Mouse (Mus musculus): ENCODE measurements around the gene Brd2. TPM values are rescaled to one million over a fixed set of nuclear protein-coding genes. Genes with fewer than 3 reads are reported as not detected.

The Brd2 gene
- polyA plus RNA-seq, 1 experiment from 2014 or later, result 144 TPM

DNA sequence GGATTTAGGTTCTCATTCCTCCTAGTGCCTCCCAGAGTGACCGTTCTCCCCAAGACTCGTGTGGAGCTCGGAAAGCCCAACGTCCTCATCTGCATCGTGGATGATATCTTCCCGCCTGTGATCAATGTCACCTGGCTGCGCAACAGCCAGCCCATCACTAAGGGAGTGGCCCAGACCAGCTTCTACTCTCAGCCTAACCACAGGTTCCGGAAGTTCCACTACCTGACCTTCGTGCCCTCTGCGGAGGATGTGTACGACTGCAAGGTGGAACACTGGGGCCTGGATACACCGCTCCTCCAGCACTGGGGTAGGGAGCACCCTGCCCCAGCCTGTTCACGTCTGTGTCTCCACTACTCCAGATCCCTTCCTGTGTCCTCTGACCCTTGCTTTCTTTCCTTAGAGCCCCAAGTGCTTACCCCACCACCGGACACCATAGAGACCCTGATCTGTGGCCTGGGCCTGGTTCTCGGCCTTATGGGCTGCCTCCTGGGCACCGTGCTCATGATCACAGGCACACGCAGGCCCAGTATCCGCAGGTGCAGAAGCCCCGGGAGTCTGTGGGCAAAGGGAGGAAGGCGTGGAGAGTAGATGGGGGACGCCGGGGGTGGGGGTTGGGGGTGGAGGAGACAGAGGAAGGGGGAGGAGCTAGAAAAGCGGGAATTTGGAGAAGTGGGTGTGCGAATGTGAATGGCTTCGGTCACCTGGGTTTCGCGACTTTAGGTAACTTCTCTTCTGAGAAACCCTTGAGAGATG lies 28.0 kb downstream of the Brd2 start:
- no peak overlapping the region for H3K9ac ChIP-seq (replicated peaks)
- no peak overlapping the region for H3K27ac ChIP-seq (replicated peaks)
- no peak overlapping the region for H3K4me3 ChIP-seq
- 91% methylated on average over 27 of the region's 27 CpGs for WGBS
- peaks cover 7% of the 10 kb centered on the region for H3K4me1 ChIP-seq
- no peak for ATAC-seq (ENCODE audit: low FRiP score, low read depth)
- no peak overlapping the region for H3K4me2 ChIP-seq (replicated peaks)
- no peaks in the 10 kb centered on the region for H3K36me3 ChIP-seq
- no peaks in the 10 kb centered on the region for H3K9me3 ChIP-seq
- no peaks in the 10 kb centered on the region for H3K27me3 ChIP-seq

DNA sequence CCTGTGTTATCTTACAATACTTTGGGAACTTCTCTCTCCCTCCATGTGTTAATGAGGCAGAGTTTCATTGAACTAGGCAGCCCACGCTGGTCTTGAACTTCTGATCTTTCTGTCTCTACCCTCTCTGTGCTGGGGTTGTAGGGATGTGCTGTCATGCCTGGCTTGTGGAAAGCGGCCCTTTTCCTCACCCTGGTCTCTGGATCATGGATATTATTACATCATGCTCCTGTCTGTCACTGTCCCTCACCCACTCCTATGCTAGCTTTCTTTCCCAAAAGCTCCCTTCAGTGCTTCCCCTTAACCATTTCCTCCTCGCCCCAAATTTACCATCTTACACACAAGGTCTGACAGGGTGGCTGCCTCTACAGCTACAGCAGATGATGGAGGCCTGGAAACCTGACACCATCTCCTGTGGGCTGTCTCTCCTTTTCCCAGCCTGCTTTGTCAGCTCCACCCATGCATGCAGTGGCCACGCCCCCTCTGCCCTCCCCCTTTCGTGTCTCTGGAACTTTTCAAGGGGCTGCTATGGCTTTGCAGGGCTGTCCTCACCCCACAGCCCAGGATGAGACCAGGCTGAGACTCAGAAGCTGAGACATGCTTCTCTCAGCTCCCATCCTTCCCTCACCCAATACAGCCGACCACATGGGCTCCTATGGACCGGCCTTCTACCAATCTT lies 29.1 kb downstream of the Brd2 start:
- H3K27me3 ChIP-seq, result no peaks in the 10 kb centered on the region
- WGBS, result 35% methylated on average over 7 of the region's 7 CpGs
- H3K4me2 ChIP-seq (replicated peaks), result no peak overlapping the region
- peaks cover 7% of the 10 kb centered on the region for H3K4me1 ChIP-seq
- no peak overlapping the region for H3K4me3 ChIP-seq
- H3K9me3 ChIP-seq, result no peaks in the 10 kb centered on the region
- H3K9ac ChIP-seq (replicated peaks), result no peak overlapping the region
- ATAC-seq (ENCODE audit: low FRiP score, low read depth), result no peak
- no peak overlapping the region for H3K27ac ChIP-seq (replicated peaks)
- H3K36me3 ChIP-seq, result no peaks in the 10 kb centered on the region

DNA sequence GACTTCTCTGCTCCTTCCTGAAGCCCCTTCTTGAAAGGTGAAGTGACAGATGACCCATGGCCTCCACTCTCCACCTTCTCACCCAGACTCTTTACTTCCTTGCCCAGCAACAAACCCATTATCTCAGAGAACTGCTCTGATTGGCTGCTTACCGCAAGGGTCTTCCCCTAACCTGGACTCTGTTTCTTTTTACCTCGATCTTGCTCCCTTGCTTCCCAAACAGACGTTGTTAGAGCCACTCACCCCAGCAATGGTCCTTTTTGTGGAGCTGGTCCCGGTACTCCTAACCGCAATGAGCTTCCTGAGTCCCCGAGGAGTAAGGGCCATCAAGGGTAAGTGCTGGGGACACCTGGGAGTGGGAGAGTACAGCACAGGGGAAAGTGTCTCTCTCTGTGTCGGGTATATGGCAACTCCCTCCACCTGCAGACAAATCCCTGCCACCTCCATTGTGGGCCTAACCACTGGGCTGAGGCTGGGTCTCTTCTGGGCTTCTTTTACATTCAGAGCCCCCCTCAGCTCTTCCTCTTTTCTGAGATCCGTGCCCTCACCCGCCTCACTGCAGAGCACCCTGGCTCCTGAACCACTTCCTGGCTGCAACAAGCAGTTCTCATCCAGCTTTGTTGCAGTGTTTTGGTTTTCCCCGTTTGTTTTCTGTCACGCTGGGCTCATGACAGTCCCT lies 30.1 kb downstream of the Brd2 start, which contains the start of gene H2-Oa:
Gene H2-Oa (plus strand): TSS at position 144 of the 679 bp plus-strand sequence.
- no peak for ATAC-seq (ENCODE audit: low FRiP score, low read depth)
- no peak within 1 kb of the TSS for H3K4me2 ChIP-seq (replicated peaks)
- H3K4me1 ChIP-seq, result peaks cover 7% of the 10 kb centered on the region
- no peak within 1 kb of the TSS for H3K9ac ChIP-seq (replicated peaks)
- no peaks in the 10 kb centered on the region for H3K36me3 ChIP-seq
- H3K27me3 ChIP-seq, result no peaks in the 10 kb centered on the region
- 45% methylated on average over 11 of the region's 11 CpGs for WGBS
- H3K4me3 ChIP-seq, result no peak within 1 kb of the TSS
- H3K27ac ChIP-seq (replicated peaks), result no peak within 1 kb of the TSS
- H3K9me3 ChIP-seq, result no peaks in the 10 kb centered on the region

- no peak for ATAC-seq (ENCODE audit: low FRiP score, low read depth)
- Histone ChIP-seq H3K4me1 (peaks cover 7% of the 10 kb centered on the region), H3K4me2 (replicated peaks) (no peak overlapping the region), H3K27me3 (no peaks in the 10 kb centered on the region), H3K27ac (replicated peaks) (no peak overlapping the region), H3K9ac (replicated peaks) (no peak overlapping the region), H3K4me3 (no peak overlapping the region), H3K36me3 (no peaks in the 10 kb centered on the region), H3K9me3 (no peaks in the 10 kb centered on the region)
- 42% methylated on average over 7 of the region's 7 CpGs for WGBS
Measured at GRCm38 (mm10) chr17:34090923-34091322, 31.5 kb downstream of the Brd2 start.

DNA sequence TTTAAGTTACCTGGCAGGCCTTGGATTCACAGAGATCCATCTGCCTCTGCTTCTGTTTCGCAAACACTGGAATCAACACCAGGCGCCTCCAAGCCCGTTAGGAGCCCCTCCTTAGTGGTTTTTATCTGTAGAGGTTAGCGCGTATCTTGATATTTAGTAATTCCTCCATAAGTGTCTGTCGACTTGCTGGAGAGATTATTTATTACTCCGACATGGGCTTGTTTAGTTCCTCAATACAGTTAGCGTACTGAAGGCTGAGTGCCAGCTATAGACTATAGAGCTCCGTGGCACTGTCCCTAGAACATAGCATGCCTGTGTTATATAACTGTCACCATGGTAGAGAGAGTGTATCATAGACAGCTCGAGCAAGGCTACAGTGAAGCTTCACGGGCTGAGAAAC lies 34.3 kb downstream of the Brd2 start:
- H3K27me3 ChIP-seq, result peaks cover 3% of the 10 kb centered on the region; the same call in 1 of the 2 replicates
- H3K36me3 ChIP-seq, result no peaks in the 10 kb centered on the region
- H3K9ac ChIP-seq (replicated peaks), result no peak overlapping the region
- peaks cover 3% of the 10 kb centered on the region for H3K4me1 ChIP-seq
- WGBS, result 91% methylated on average over 11 of the region's 11 CpGs
- no peak for ATAC-seq (ENCODE audit: low FRiP score, low read depth)
- H3K27ac ChIP-seq (replicated peaks), result no peak overlapping the region
- H3K4me3 ChIP-seq, result no peak overlapping the region
- no peak overlapping the region for H3K4me2 ChIP-seq (replicated peaks)
- H3K9me3 ChIP-seq, result no peaks in the 10 kb centered on the region

- no peak overlapping the region for H3K4me3 ChIP-seq
- no peaks in the 10 kb centered on the region for H3K9me3 ChIP-seq
- peaks cover 3% of the 10 kb centered on the region; the same call in 1 of the 2 replicates for H3K27me3 ChIP-seq
- peaks cover 6% of the 10 kb centered on the region for H3K4me1 ChIP-seq
- H3K4me2 ChIP-seq (replicated peaks), result no peak overlapping the region
- no peak overlapping the region for H3K27ac ChIP-seq (replicated peaks)
- H3K36me3 ChIP-seq, result no peaks in the 10 kb centered on the region
- ATAC-seq (ENCODE audit: low FRiP score, low read depth), result no peak
- 34% methylated on average over 2 of the region's 2 CpGs for WGBS
- H3K9ac ChIP-seq (replicated peaks), result no peak overlapping the region
Measured at GRCm38 (mm10) chr17:34087386-34087785, 35.0 kb downstream of the Brd2 start.

- H3K9ac ChIP-seq (replicated peaks), result no peak overlapping the region
- ATAC-seq (ENCODE audit: low FRiP score, low read depth), result no peak
- H3K27me3 ChIP-seq, result peaks cover 7% of the 10 kb centered on the region
- no peak overlapping the region for H3K27ac ChIP-seq (replicated peaks)
- H3K4me3 ChIP-seq, result no peak overlapping the region
- H3K36me3 ChIP-seq, result no peaks in the 10 kb centered on the region
- H3K4me1 ChIP-seq, result peaks cover 6% of the 10 kb centered on the region
- H3K9me3 ChIP-seq, result no peaks in the 10 kb centered on the region
- H3K4me2 ChIP-seq (replicated peaks), result peak overlapping the region; percentile 15; the same call in 1 of the 2 replicates
- WGBS, result 4% methylated on average over 8 of the region's 8 CpGs
Measured at GRCm38 (mm10) chr17:34083104-34083503, 39.3 kb downstream of the Brd2 start.

GRCm38 (mm10) chr17:34079621-34080020 lies 42.8 kb downstream of the Brd2 start:
- ATAC-seq (ENCODE audit: low FRiP score, low read depth), result peak; percentile 79
- Histone ChIP-seq H3K9me3 (no peaks in the 10 kb centered on the region), H3K36me3 (no peaks in the 10 kb centered on the region), H3K4me3 (no peak overlapping the region), H3K27me3 (peaks cover 23% of the 10 kb centered on the region), H3K9ac (replicated peaks) (no peak overlapping the region), H3K4me2 (replicated peaks) (no peak overlapping the region), H3K4me1 (peaks cover 11% of the 10 kb centered on the region), H3K27ac (replicated peaks) (no peak overlapping the region)
- WGBS, result 13% methylated on average over 5 of the region's 5 CpGs

DNA sequence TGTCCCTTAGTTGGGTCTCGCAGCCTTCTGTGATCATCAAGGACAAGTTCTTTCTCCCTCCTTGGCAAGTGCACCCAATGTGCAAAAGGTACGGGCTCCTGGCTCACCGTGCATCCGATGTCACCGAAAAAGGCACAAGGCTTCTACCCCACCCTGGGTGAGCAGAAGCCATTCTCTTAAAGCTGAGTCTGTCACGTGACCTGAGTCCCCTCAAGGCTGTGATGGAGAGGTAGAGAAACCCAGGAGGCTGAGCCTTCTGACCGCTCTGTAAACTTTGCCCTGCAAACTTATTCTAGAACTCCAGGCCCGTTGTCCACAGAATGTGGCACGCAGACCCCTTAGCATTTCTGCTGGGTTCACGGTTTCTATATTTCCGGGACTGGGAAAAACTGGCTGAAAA lies 43.4 kb downstream of the Brd2 start:
- Histone ChIP-seq H3K9ac (replicated peaks) (no peak overlapping the region), H3K27ac (replicated peaks) (no peak overlapping the region), H3K36me3 (no peaks in the 10 kb centered on the region), H3K27me3 (peaks cover 23% of the 10 kb centered on the region), H3K9me3 (no peaks in the 10 kb centered on the region), H3K4me1 (peaks cover 11% of the 10 kb centered on the region), H3K4me2 (replicated peaks) (no peak overlapping the region), H3K4me3 (no peak overlapping the region)
- 89% methylated on average over 11 of the region's 11 CpGs for WGBS
- no peak for ATAC-seq (ENCODE audit: low FRiP score, low read depth)

GRCm38 (mm10) chr17:34078148-34078547 lies 44.3 kb downstream of the Brd2 start:
- WGBS, result 61% methylated on average over 4 of the region's 4 CpGs
- H3K27me3 ChIP-seq, result peaks cover 23% of the 10 kb centered on the region
- H3K36me3 ChIP-seq, result no peaks in the 10 kb centered on the region
- peaks cover 9% of the 10 kb centered on the region for H3K4me1 ChIP-seq
- no peak overlapping the region for H3K4me2 ChIP-seq (replicated peaks)
- no peak overlapping the region for H3K27ac ChIP-seq (replicated peaks)
- no peak overlapping the region for H3K4me3 ChIP-seq
- no peak overlapping the region for H3K9ac ChIP-seq (replicated peaks)
- ATAC-seq (ENCODE audit: low FRiP score, low read depth), result no peak
- H3K9me3 ChIP-seq, result no peaks in the 10 kb centered on the region

GRCm38 (mm10) chr17:34077549-34077948 lies 44.9 kb downstream of the Brd2 start:
- no peak overlapping the region for H3K27ac ChIP-seq (replicated peaks)
- H3K4me2 ChIP-seq (replicated peaks), result no peak overlapping the region
- H3K4me1 ChIP-seq, result peaks cover 4% of the 10 kb centered on the region
- 2% methylated on average over 9 of the region's 9 CpGs for WGBS
- ATAC-seq (ENCODE audit: low FRiP score, low read depth), result no peak
- H3K36me3 ChIP-seq, result no peaks in the 10 kb centered on the region
- no peaks in the 10 kb centered on the region for H3K9me3 ChIP-seq
- H3K9ac ChIP-seq (replicated peaks), result no peak overlapping the region
- peaks cover 23% of the 10 kb centered on the region for H3K27me3 ChIP-seq
- no peak overlapping the region for H3K4me3 ChIP-seq

GRCm38 (mm10) chr17:34075271-34075670 lies 47.2 kb downstream of the Brd2 start:
- H3K27me3 ChIP-seq, result peaks cover 23% of the 10 kb centered on the region
- ATAC-seq (ENCODE audit: low FRiP score, low read depth), result no peak
- no peak overlapping the region for H3K4me3 ChIP-seq
- H3K4me2 ChIP-seq (replicated peaks), result no peak overlapping the region
- H3K27ac ChIP-seq (replicated peaks), result no peak overlapping the region
- H3K4me1 ChIP-seq, result peaks cover 4% of the 10 kb centered on the region
- H3K36me3 ChIP-seq, result no peaks in the 10 kb centered on the region
- WGBS, result 47% methylated on average over 7 of the region's 7 CpGs
- H3K9me3 ChIP-seq, result no peaks in the 10 kb centered on the region
- H3K9ac ChIP-seq (replicated peaks), result no peak overlapping the region
